ENCODE assay signal across 22 mouse cellular contexts in the genomic region with DNA sequence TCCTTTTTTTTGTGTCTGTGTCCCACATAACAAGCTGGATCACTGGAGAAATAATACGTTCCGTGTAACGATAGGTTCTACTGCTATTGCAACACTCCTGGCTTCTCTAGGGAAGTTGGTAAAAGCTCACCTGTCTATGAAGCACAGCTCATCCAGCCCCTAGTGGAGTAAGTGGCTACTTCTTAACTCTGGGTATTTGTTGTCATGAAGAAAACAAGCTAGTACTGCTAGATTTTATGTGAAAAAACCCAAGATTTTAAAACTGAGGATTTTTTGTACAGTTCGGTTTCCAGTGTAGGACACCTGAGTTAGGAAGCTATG.
DNase-seq lines count a peak whose midpoint lies in the region; ATAC-seq and TF ChIP-seq lines count a peak whose summit lies in the region.
"Had no signal": no experiment of that assay in that cellular context is flagged by ENCODE, and none has a peak within 500 bp of the region (broad histone marks: within the 10 kb centered on the region; RNA-seq: fewer than 3 reads in every experiment).

No protein-coding gene starts in this region.

- no peak for TF ChIP-seq EP300 in liver, postnatal 0 days (IDR thresholded peaks at IDR 0.05; ENCODE audit: low read depth)
- no peak for TF ChIP-seq EP300 in stomach, postnatal 0 days (optimal IDR thresholded peaks at IDR 0.05)

- TF ChIP-seq POLR2A in liver, adult 2 months (IDR thresholded peaks at IDR 0.05; ENCODE audit: extremely low read depth, insufficient read depth, low read length): no peak

- H3K9me3 ChIP-seq in hindbrain, postnatal 0 days (ENCODE audit: low read length): no peaks in the 10 kb centered on the region
- no peaks in the 10 kb centered on the region for H3K9me3 ChIP-seq in hindbrain, embryonic 10.5 days
- H3K9me3 ChIP-seq in liver, postnatal 0 days (ENCODE audit: low read length): no peaks in the 10 kb centered on the region
- H3K9me3 ChIP-seq in intestine, embryonic 15.5 days: no peaks in the 10 kb centered on the region
- no peaks in the 10 kb centered on the region for H3K9me3 ChIP-seq in stomach, postnatal 0 days (ENCODE audit: control insufficient read depth, low read length)
- H3K9me3 ChIP-seq: G1E had no signal

- no peaks in the 10 kb centered on the region for H3K4me1 ChIP-seq in hindbrain, postnatal 0 days (ENCODE audit: insufficient read depth, low read length)
- peaks cover 8% of the 10 kb centered on the region; the same call in 1 of the 2 replicates for H3K4me1 ChIP-seq in hindbrain, embryonic 10.5 days (replicated peaks)
- H3K4me1 ChIP-seq in liver, adult 2 months (ENCODE audit: control insufficient read depth, insufficient read depth, low read length): no peaks in the 10 kb centered on the region
- no peaks in the 10 kb centered on the region for H3K4me1 ChIP-seq in liver, postnatal 0 days (ENCODE audit: insufficient read depth)
- H3K4me1 ChIP-seq in intestine, embryonic 15.5 days (replicated peaks): 0 out of 2 replicates have a peak, but pooled peaks cover 5% of the 10 kb centered on the region
- no peaks in the 10 kb centered on the region for H3K4me1 ChIP-seq in stomach, postnatal 0 days (replicated peaks; ENCODE audit: control insufficient read depth, insufficient read depth)

- no peak for ATAC-seq in hindbrain, postnatal 0 days
- ATAC-seq in liver, postnatal 0 days: no peak
- ATAC-seq in intestine, embryonic 15.5 days: peak; percentile 65; the same call in 1 of the 2 replicates
- ATAC-seq in stomach, postnatal 0 days (ENCODE audit: low FRiP score, low TSS enrichment): no peak
- ATAC-seq: forebrain, embryonic 14.5 days; Patski had no signal

- 95% methylated on average over 4 of the region's 4 CpGs for WGBS in hindbrain, postnatal 0 days
- WGBS in hindbrain, embryonic 10.5 days: 92% methylated on average over 4 of the region's 4 CpGs
- 54% methylated on average over 4 of the region's 4 CpGs for WGBS in liver, adult 2 months
- 76% methylated on average over 4 of the region's 4 CpGs for WGBS in liver, postnatal 0 days (ENCODE audit: insufficient replicate concordance)
- 86% methylated on average over 4 of the region's 4 CpGs for WGBS in intestine, embryonic 15.5 days
- 83% methylated on average over 4 of the region's 4 CpGs for WGBS in stomach, postnatal 0 days

- DNase-seq in hindbrain, postnatal 0 days (ENCODE audit: low spot score): no peak
- DNase-seq in hindbrain, embryonic 10.5 days (ENCODE audit: low spot score): no peak
- peak; percentile 10 for DNase-seq in liver, adult 2 months (ENCODE audit: extremely low read depth, low read depth, low spot score)
- DNase-seq in liver, postnatal 0 days: no peak
- DNase-seq in stomach, postnatal 0 days (ENCODE audit: low spot score): no peak
- no peak for DNase-seq in thymus, postnatal 25 days
- DNase-seq: adrenal gland, postnatal 10 days; adrenal gland, postnatal 36 days; B cell, adult 2 months; cerebellum, adult 18-20 months; cerebellum, adult 9-10 months; cerebellum, postnatal 14 days; gastrocnemius, postnatal 25 days; heart, adult 2 months; heart, postnatal 36 days had no signal

- no peaks in the 10 kb centered on the region for H3K27me3 ChIP-seq in hindbrain, postnatal 0 days (ENCODE audit: insufficient read depth, low read length)
- no peaks in the 10 kb centered on the region for H3K27me3 ChIP-seq in hindbrain, embryonic 10.5 days (ENCODE audit: insufficient read depth, poor library complexity, severe bottlenecking)
- H3K27me3 ChIP-seq in liver, adult 2 months (ENCODE audit: control insufficient read depth, insufficient read depth, low read length): no peaks in the 10 kb centered on the region
- H3K27me3 ChIP-seq in liver, postnatal 0 days (ENCODE audit: insufficient read depth, low read length): no peaks in the 10 kb centered on the region
- no peaks in the 10 kb centered on the region for H3K27me3 ChIP-seq in intestine, embryonic 15.5 days (replicated peaks)
- no peaks in the 10 kb centered on the region for H3K27me3 ChIP-seq in stomach, postnatal 0 days (ENCODE audit: control insufficient read depth, insufficient read depth, low read length)
- H3K27me3 ChIP-seq: CH12.LX, Patski had no signal

- H3K4me2 ChIP-seq in hindbrain, postnatal 0 days (ENCODE audit: low read depth, low read length): no peak overlapping the region
- H3K4me2 ChIP-seq in liver, postnatal 0 days (ENCODE audit: low read depth, low read length): no peak overlapping the region
- no peak overlapping the region for H3K4me2 ChIP-seq in intestine, embryonic 15.5 days (replicated peaks)
- H3K4me2 ChIP-seq in stomach, postnatal 0 days (replicated peaks; ENCODE audit: low read depth): no peak overlapping the region
- H3K4me2 ChIP-seq: heart, embryonic 11.5 days; hindbrain, embryonic 14.5 days had no signal

- no peak overlapping the region for H3K9ac ChIP-seq in hindbrain, postnatal 0 days (replicated peaks; ENCODE audit: low read length)
- no peak overlapping the region for H3K9ac ChIP-seq in liver, adult 2 months (ENCODE audit: low read depth, low read length)
- no peak overlapping the region for H3K9ac ChIP-seq in liver, postnatal 0 days (replicated peaks)
- no peak overlapping the region for H3K9ac ChIP-seq in intestine, embryonic 15.5 days
- no peak overlapping the region for H3K9ac ChIP-seq in stomach, postnatal 0 days (ENCODE audit: low read length)
- H3K9ac ChIP-seq: hindbrain, embryonic 14.5 days had no signal

- H3K4me3 ChIP-seq in hindbrain, postnatal 0 days (ENCODE audit: low read length): no peak overlapping the region
- H3K4me3 ChIP-seq in hindbrain, embryonic 10.5 days: no peak overlapping the region
- no peak overlapping the region for H3K4me3 ChIP-seq in liver, adult 2 months (ENCODE audit: insufficient read depth, low read depth, low read length)
- H3K4me3 ChIP-seq in liver, postnatal 0 days (ENCODE audit: low read depth, low read length): no peak overlapping the region
- no peak overlapping the region for H3K4me3 ChIP-seq in intestine, embryonic 15.5 days (replicated peaks)
- H3K4me3 ChIP-seq in stomach, postnatal 0 days (ENCODE audit: low read depth, low read length): no peak overlapping the region
- H3K4me3 ChIP-seq: heart, adult 2 months had no signal

- no peaks in the 10 kb centered on the region for H3K36me3 ChIP-seq in hindbrain, postnatal 0 days (ENCODE audit: insufficient read depth, low read length)
- H3K36me3 ChIP-seq in hindbrain, embryonic 10.5 days: no peaks in the 10 kb centered on the region
- H3K36me3 ChIP-seq in liver, adult 2 months (ENCODE audit: control insufficient read depth, insufficient read depth, low read length): 0 out of 2 replicates have a peak, but pooled peaks cover 1% of the 10 kb centered on the region
- H3K36me3 ChIP-seq in liver, postnatal 0 days (replicated peaks; ENCODE audit: insufficient read depth, low read length): no peaks in the 10 kb centered on the region
- no peaks in the 10 kb centered on the region for H3K36me3 ChIP-seq in intestine, embryonic 15.5 days
- H3K36me3 ChIP-seq in stomach, postnatal 0 days (ENCODE audit: control insufficient read depth, insufficient read depth, low read length): no peaks in the 10 kb centered on the region
- H3K36me3 ChIP-seq: G1E had no signal

- H3K79me2 ChIP-seq in liver, adult 2 months (ENCODE audit: control insufficient read depth, insufficient read depth, low read length): peaks cover 2% of the 10 kb centered on the region; the same call in 1 of the 2 replicates

- 0 out of 2 replicates have a peak, but pooled peaks have one; percentile 8 for TF ChIP-seq CTCF in hindbrain, postnatal 0 days (IDR thresholded peaks at IDR 0.05; ENCODE audit: low read depth)
- no peak for TF ChIP-seq CTCF in liver, adult 2 months (IDR thresholded peaks at IDR 0.05; ENCODE audit: low read depth, low read length)
- no peak for TF ChIP-seq CTCF in liver, postnatal 0 days (IDR thresholded peaks at IDR 0.05; ENCODE audit: low read depth)
- TF ChIP-seq CTCF in stomach, postnatal 0 days (IDR thresholded peaks at IDR 0.05; ENCODE audit: low read depth): peak; percentile 27; the same call in 1 of the 2 replicates

- no peak overlapping the region for H3K27ac ChIP-seq in hindbrain, postnatal 0 days
- H3K27ac ChIP-seq in hindbrain, embryonic 10.5 days: no peak overlapping the region
- no peak overlapping the region for H3K27ac ChIP-seq in liver, adult 2 months (replicated peaks; ENCODE audit: insufficient read depth, low read depth, low read length)
- no peak overlapping the region for H3K27ac ChIP-seq in liver, postnatal 0 days (ENCODE audit: low read depth)
- H3K27ac ChIP-seq in intestine, embryonic 15.5 days: no peak overlapping the region
- no peak overlapping the region for H3K27ac ChIP-seq in stomach, postnatal 0 days (replicated peaks)
- H3K27ac ChIP-seq: heart, adult 2 months; hindbrain, embryonic 14.5 days had no signal

Comparison
In these comparisons a context has a peak if more than half of its experiments do, and no peak if none do; other contexts are left out.
1. CTCF ChIP-seq: peak in hindbrain, postnatal 0 days (single experiment) and stomach, postnatal 0 days (single experiment); none in liver, adult 2 months (single experiment) and liver, postnatal 0 days (single experiment).